Mouse (Mus musculus) heart, postnatal 4 days (tissue): ENCODE results near the gene Cirbp. TPM values are rescaled to one million over a fixed set of nuclear protein-coding genes. Genes with fewer than 3 reads are reported as not detected.

Source experiments
- DNase-seq: peaks from one replicate; pipeline ENCODE4 v3.0.0; 2021
- total RNA-seq, 2 experiments: library from RNA; stranded (reverse); gene quantifications; 2 replicates each; pipeline ENCODE4 v1.2.3; 2021

Gene Cirbp
- total RNA-seq, 2 experiments from 2014 or later, result 163 to 193 TPM

DNA sequence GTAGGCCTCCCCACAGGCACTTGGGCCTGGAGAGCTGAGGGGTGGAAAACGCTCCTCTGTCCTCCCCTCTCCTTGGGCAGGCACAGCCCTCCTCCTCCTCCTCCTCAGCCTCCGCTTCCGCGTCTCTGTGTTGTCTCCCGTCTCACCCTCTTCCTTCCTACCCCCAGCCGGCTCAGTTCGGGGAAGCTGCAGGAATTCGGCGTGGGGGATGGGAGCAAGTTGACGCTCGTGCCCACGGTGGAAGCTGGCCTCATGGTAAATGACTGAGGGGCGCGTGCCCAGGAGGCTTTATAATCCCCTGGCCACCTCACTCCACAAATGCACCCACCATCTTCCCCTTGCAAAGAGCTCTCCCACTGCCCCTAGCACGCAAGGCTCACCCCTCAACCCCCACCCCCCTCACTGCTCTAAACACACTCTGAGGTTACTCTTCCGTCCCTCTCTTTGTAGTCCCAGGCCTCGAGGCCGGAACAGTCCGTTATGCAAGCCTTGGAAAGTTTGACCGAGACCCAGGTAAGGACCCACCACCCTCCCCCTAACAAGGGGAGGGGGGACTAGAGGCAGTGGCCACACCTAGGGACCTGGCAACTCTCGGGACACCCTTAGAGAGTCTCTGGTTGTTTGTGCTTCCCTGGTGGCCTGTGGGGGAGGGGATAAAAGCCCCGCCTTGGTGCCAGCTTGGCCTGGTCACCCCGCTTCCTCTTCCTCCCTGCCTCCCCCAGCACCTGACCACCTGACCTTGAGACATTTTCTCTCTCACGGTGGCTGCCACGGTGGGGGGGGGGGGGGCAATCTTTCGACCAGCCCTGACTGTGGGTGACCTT is 14.4 kb upstream of the Cirbp start:
- peak; percentile 81 for DNase-seq

DNA sequence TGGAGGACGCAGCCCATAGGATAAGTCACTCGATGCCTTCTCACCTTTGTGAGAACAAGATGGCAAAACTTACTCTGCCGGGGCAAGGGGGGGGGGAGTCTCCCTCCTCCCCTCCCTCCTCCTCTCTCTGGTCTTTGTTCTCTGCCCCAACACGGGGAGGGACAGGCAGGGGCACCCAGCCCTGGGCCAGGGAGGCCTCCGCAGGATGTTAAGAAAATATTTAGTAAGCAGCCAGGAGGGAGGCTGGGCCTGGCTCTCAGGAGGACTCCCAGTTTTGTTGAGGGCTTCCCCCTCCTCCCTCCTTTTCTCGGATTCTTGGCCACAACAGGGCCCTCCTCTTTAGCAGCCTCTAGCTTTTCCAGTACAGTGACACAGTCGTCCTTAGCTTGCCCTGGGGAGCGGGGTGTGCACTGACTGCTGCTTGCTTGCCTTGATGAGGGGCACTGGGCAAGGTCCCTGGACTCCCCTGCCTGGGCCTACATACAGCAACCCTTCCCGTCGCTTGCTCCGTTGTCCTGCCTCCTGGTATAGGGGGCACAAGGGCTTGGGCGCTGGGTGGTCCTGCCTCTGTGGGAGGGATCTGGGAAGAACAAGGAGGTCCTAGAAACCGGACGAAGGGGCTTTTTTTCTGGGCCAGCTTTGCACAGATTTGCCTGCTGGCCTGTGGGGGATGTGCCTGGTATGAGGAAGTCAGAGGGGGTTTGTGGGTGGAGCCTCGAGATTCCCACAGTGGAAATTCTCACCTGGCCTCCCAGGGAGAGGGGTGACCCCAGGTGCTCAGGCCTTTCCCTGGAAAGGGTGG is 13.5 kb upstream of the Cirbp start:
- peak; percentile 69 for DNase-seq

DNA sequence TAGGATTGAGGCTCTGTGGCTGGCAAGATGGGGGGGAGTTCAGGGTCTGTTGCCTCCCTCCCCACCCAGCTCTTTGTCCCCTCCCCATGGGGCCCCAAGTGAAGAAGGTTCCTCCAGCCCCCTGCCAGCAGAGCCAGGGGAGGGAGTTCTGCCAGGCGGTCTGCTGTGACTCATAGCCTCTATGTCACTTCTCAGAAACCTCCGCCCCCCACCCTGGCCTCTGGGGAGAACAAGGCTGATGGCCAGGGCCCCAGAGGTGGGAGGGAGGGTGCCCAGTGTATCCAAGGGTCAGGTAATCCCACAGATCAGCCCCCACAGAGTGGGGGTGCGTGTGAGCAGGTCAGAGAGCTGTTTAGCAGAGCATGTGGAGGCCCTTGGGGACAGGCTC is 12.9 kb upstream of the Cirbp start:
- peak; percentile 76 for DNase-seq

DNA sequence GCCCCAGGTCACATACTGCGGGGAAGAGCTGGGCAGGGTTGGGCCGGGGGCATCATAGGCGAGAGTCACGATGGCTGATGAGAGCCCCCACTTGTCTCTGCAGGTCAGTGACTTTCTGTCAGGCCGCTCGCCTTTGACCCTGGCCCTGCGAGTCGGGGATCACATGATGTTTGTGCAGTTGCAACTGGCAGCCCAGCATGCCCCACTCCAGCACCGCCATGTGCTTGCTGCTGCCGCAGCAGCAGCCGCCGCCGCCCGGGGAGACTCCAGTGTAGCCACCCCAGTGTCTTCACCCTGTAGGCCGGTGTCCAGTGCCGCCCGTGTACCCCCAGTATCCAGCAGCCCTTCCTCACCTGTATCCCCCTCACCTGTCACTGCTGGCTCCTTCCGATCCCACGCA is 12.1 kb upstream of the Cirbp start:
- no peak for DNase-seq

DNA sequence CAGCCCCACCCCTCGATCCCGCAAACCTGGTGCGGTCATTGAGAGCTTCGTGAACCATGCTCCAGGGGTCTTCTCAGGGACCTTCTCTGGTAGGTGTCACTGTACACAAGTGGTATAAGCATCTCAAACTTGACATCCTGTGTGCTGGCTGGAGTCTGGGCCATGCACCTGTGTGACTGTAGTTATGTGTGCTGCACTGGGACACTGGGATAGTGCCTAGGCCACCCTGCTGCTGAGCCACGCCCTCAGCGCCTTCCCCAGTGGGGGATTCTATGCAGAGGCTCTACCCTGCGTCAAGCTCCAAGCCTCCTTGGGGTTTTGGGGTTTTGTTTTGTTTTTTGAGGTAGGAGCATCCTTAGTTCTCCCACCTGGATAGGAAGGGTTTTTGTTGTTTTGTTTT is 11.4 kb upstream of the Cirbp start:
- no peak for DNase-seq

DNA sequence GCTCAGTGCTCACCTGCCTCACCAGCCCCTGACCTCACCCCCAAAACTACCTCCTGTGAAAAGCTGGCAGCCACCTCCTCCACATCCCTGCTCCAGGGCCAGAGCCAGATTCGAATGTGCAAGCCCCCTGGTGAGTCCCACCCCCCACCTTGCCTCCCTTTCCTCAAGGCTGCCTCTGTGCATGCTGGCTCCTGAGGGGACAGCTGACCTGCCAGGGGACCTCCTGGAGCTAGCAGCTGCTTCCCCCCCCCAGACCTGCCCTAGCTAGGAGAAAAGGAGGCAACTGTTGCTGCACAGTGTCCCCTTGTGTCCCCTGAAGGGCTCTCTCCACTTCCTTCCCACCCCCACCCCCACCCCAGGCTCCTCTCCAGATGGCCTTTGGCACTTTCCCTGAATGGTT is 10.5 kb upstream of the Cirbp start:
- DNase-seq, result no peak

DNA sequence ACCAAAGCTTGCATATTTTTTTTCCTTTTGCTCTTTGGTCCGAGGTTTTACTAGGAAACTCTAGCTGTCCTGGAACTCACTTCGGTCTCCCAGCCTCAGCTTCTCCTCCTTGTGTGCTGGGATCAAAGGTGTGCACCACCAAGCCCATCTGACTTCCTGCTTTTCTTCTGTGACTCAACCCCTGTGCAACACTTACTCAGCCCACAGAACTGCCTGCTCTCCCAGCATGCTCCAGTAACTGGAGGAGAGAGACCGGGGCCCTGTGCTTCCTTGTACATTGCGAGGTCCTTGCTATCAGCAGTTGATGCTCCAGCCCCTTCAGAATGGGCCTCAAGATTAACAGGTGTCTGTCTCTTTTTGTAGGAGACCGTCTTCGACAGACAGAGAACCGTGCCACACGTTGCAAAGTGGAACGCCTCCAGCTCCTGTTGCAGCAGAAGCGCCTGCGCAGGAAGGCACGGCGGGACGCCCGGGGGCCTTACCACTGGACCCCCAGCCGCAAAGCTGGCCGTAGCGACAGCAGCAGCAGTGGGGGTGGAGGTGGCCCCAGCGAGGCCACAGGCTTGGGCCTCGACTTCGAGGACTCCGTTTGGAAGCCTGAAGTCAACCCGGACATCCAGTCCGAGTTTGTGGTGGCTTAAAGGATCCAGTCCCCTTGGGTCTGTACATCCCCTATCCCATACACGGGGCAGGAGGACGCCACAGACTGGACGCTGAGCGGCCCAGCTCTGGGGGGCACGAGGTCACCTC is 9.6 kb upstream of the Cirbp start:
- no peak for DNase-seq

DNA sequence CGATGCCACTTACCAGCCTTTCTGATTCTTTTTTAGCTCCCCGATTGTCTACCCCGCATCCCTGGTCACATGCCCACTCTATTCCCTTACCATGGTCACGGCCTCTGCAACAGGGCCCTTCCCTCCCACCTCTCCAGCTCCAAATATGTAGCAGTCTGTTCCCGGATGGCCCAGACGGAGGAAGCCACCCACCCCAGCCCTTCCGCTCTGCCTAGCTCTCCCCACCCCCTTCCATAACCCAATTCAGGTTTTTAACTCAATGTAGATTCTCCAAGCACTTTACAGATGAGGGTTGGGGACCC is 9.1 kb upstream of the Cirbp start:
- peak; percentile 59 for DNase-seq

DNA sequence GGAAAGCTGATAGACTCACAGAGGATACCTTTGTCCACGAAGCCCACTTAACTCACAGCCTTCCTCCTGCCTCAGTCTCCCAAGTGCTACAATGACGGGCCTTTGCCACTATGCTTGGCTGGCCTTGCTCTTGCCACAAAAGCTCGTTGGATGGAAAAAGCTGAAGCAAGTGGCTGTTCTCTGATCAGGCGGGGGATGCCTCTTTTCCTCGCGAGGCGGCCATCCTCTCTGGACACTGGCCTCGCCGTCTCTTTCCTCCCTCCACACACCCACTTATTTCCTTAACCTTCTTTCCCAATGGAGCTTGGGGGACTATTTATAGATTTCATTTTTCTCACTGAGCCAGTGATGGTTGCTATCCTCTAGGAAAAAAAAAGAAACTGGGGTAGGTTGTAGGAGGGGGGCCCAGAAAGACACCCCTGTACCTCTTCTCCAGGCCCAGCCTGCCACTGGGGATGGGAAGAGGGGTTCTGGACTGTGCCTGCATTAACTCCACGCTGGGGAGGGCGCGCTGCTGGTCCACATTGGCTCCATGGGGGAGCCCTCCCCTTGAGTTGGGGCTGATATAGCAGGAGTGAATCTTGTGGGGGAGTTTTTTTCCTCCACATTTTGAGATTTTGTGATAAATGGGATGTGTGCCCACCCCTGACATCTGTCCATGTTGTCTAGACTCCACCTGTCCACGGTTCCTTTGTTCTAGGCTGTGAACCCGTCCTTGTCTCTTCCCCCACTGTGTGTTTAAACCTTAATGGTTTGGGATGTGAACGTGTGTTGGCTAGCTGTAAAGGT is 8.4 kb upstream of the Cirbp start:
- no peak for DNase-seq

DNA sequence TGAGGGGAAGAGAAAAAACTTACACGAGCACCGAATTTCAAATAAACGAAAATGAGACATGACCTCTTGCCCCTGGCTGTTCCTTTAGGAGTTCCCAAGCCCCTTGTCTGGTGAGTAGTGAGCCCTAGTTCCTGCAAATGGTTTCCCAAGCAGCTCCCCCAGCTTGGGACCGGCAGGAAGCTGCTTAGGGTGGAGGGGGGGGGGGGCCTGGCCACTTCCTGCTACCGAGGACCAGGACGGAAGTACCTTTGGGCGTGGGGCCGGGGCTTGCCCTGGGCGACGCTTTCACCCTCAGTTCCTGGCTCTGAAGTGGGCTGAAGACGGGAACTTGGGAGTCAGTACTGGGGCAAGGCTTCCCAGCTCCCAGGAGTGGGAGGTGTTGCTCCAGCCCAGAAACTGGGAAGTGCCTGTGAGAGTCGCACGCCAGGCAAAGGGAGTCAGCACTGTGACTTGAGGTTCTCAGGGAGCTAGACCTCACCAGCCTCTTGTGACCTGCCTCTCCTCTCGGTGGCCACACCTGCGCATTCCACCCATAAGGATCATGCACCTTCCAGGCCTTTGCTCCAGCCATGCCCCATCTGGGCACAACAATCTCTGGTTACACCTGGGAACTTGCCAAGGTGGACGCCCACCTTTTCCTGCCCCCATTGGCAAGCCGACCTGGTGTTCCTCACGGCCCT is 7.3 kb upstream of the Cirbp start:
- peak; percentile 76 for DNase-seq

DNA sequence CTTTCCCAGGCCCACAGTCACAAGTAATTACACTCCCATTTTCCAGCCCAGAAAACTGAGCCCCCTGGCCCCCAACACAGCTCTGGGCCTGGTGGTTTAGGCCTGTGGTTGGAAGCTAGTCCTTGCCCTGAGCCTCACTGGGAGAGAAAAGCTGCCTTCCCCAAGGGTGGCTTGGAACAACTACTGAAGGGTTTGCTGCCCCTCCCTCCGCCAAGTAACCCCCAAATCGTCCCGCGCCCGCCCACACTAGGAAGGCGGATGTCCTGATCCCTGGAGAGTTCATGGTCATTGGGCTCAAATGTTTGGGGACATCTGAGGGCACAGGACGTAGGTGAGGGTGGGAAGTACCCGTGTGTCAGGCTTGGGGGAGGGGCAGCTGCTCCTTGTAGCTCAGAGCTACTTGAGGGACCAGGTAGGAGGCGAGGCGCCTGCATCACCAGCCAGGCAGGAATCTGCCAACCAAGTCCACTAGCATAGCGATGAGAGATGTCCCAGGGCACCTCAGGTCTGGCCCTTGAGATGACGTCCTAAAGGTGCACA is 6.7 kb upstream of the Cirbp start:
- DNase-seq, result peak; percentile 67

DNA sequence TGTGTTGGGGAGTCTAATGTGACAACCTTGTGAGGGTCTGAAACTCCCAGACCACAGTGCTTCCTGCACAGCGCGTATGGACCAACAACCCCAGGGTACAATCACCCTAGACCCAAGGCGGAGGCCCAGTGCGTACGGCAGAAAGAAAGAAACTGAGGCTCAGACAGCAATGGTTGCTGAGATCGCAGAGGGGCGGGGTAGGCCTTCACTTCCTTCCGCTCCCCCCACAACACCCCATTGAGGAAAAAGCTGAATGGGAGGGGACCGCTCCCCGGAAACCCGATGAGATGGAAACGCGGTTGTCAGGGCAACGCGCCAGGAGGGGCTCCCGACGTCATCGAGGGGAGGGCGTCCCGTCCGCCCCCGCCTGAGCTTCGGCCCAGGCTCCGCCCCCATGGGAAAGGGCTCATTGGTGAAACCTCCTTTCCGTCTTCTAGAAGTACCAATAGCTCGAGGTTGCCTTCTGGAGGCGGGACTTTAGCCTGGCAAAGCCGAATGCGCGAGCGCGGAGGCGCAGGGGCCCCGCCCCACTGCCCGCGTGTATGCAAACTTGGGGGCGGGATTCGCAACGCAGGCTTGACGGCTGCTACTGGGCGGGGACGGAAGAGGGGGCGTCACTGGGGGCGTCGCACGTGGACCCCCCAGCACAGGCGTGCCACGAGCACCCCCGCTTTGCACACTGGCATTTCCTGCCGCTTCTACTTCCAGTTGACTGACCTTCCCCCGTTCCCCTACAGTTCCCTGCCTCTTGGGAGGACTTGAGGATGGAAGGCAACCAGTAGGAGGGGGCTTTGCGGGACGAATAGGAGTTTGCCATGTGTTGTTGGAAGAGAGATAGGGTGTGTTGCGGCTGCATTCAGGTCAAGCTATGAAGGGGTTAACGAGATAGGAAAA is 6.0 kb upstream of the Cirbp start:
- peak; percentile 99 for DNase-seq

DNA sequence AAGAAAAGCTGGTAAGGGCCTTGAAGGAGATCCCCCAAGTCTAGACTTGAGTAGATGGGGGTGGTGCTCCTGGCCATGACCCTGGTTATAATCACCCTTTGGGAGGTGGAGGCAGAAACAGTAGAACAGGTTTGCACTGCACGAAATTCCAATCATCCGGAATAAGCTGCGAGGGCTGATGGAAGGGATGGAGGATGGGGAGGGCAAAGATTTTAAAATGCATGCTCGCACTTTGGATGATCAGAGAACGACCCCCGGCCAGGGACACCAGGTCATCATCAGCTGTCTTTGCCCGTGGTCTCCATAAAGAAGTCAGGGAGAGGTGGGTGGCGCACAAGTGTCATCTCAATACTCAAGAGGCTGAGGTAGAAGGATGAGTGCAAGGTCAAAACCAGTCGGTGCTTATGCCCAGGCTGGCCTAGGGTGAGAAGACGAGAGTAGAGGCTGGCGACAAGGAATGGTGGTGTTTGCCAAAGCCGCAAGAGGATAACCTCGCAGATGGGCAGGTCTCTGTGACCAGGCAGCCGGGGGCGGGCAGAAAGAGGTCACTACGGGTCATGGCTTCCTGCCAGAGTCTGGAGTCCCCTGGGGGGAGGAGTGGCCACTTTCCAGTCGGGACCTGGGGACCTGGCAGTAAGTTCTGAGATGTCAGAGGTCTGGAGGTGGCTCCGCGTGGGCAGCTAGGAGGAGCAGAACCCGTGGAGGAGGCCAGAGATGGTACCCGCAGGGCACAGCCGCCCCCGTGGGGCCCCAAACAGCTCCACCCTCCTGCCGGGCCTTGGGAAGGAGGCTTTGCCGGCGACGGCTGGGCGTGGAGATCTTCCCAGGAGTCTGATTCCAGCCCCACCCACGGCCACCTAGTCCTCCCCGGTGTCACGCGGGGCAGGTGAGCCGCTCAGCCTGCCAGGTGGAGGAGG is 5.1 kb upstream of the Cirbp start:
- peak; percentile 93 for DNase-seq

DNA sequence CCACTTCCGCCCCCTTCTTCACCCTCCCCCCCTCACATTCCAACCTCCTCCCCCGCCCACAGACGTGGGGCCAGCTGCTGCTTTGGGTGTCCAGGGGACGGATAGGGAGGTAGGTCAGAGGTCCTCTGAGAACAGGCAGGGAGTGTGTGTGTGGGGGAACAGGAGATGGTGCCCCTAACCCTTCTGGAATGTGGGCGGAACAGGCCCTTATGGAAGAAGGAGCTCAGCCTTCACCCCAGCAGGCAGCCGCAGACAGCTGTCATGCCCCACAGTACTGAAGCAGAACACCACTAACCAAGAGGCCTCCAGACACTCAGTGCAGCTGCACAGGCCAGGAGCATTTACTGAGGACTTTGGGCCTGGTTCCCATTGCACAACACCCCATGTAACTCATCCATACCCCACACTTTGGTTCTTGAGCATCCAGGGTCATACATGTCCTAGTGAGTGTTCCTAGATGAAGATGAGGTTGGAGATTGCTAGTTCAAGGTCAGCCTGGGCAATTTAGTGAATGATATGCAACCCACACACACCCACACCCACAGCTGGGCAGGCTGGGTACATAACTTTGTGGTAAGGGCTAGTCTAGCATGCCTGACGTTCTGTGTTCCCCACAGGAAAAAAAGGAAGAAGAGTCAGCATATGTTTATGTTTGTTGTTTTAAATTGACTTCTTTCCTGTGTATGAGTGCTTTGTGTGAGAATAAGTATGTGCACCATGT is 4.1 kb upstream of the Cirbp start:
- DNase-seq, result peak; percentile 49

DNA sequence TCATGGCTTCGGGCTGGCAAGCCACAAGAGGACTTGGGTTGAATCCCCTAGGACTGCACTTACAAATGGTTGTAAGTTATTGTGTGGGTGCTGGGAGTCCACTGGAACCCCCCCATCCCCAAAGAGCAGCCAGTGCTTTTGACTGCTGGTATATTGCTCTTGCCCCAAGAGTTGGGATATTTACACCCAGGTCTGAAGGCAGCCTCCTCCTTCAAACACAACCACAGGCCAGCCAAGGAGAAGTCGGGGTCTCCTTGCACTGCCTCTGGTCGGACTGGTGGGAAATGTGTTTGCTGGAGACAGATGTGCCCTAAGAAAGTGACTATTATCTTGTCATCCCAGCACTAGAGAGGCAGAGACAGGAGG is 3.6 kb upstream of the Cirbp start:
- no peak for DNase-seq

DNA sequence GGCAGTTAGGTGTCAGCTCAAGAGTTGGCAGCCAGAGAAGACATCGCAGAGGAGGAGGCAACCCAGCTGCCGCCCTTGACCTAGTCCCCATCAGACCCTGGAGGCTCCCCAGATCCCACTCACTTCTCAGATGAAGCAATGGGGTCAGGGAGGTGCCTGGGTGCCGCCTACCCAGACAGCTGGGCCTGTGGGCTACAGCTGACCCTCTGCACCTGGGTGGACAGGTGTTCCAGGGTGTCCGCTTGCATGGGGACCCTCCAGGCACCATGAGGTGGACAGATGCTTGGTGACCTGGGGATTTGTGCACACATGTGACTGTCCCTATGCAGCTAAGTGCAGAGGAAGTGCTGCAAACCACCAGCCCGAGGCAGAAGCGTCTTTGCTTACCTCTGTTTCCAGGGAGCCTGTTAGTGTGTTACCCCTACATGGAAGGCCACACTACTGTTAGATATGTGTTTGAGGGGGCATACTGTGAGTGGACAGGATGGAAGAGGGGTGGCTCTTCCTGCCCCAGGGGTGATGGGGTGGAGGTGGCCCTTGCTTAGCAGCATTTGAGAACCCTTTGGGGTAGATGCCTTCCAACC is 3.0 kb upstream of the Cirbp start:
- peak; percentile 13 for DNase-seq

DNA sequence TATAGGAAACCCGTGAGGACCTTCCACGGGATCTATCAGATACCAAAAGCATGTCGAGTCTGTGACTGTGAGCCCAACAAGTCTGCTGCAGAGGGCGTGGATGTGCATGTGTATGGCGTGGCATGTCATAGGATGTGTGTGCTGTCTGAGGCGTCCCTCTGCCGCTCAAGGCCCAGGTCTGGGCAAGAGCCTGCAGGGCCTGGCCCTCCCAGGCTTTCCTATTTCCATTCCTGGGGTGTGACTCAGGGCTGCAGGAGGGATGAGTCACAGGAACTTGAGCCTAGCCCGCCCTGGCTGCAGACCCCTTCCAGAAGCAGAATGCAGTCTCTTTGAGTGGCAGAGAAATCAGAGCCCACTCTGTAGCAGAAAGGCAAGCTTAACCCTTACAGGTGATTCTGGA is 2.1 kb upstream of the Cirbp start:
- peak; percentile 53 for DNase-seq
